Mouse (Mus musculus) v-Abl transformed pro-B cells (cell line): ENCODE data around the gene Tspan5.

Experiments used
- in situ Hi-C, 2 experiments: fragments of 400-800 bp; cut with MboI; formaldehyde crosslinking; loops; one replicate each; pipeline ENCODE4 v1.15.1; 2025; ENCODE audit not compliant: unreplicated experiment in 2 of 2

Tspan5 gene

GRCm38 (mm10) chr3:138741649-138742565 is at the start of gene Tspan5:
TSS of gene Tspan5 (plus strand) at chr3:138742195.
- in situ Hi-C loops, result loop anchor here (5.0 to 25.0 kb wide), 4 partner anchors 135 to 503 kb away; no protein-coding TSS in a partner anchor

GRCm38 (mm10) chr3:138692302-138692701 is 49.7 kb upstream of the Tspan5 start:
- in situ Hi-C loops, result no loop called here

- in situ Hi-C loops, result no loop called here
Measured at GRCm38 (mm10) chr3:138703399-138703798, 38.6 kb upstream of the Tspan5 start.

- in situ Hi-C loops, result no loop called here
Measured at GRCm38 (mm10) chr3:138704469-138704868, 37.5 kb upstream of the Tspan5 start.

- in situ Hi-C loops, result no loop called here
Measured at GRCm38 (mm10) chr3:138705875-138706274, 36.1 kb upstream of the Tspan5 start.

GRCm38 (mm10) chr3:138709183-138709582 is 32.8 kb upstream of the Tspan5 start:
- in situ Hi-C loops, result no loop called here

GRCm38 (mm10) chr3:138711971-138712370 is 30.0 kb upstream of the Tspan5 start:
- in situ Hi-C loops, result no loop called here

- in situ Hi-C loops, result no loop called here
Measured at GRCm38 (mm10) chr3:138712452-138713140, 29.4 kb upstream of the Tspan5 start.

- in situ Hi-C loops, result no loop called here
Measured at GRCm38 (mm10) chr3:138713141-138713540, 28.9 kb upstream of the Tspan5 start.

GRCm38 (mm10) chr3:138714788-138715187 is 27.2 kb upstream of the Tspan5 start:
- in situ Hi-C loops, result no loop called here

- in situ Hi-C loops, result no loop called here
Measured at GRCm38 (mm10) chr3:138715212-138715611, 26.8 kb upstream of the Tspan5 start.

GRCm38 (mm10) chr3:138717040-138717439 is 25.0 kb upstream of the Tspan5 start:
- in situ Hi-C loops, result no loop called here

GRCm38 (mm10) chr3:138722152-138722551 is 19.8 kb upstream of the Tspan5 start:
- in situ Hi-C loops, result no loop called here

- in situ Hi-C loops, result loop anchor here in 1 of 2 experiments (25.0 kb wide), 1 partner anchor 215 kb away; no protein-coding TSS in a partner anchor
Measured at GRCm38 (mm10) chr3:138727571-138727970, 14.4 kb upstream of the Tspan5 start.

GRCm38 (mm10) chr3:138728840-138729239 is 13.2 kb upstream of the Tspan5 start:
- in situ Hi-C loops, result loop anchor here in 1 of 2 experiments (25.0 kb wide), 1 partner anchor 217 kb away; no protein-coding TSS in a partner anchor

GRCm38 (mm10) chr3:138730812-138731211 is 11.2 kb upstream of the Tspan5 start:
- in situ Hi-C loops, result loop anchor here in 1 of 2 experiments (25.0 kb wide), 1 partner anchor 219 kb away; no protein-coding TSS in a partner anchor

- in situ Hi-C loops, result loop anchor here in 1 of 2 experiments (25.0 kb wide), 1 partner anchor 223 kb away; no protein-coding TSS in a partner anchor
Measured at GRCm38 (mm10) chr3:138735760-138736159, 6.2 kb upstream of the Tspan5 start.

GRCm38 (mm10) chr3:138739150-138739700 is 2.8 kb upstream of the Tspan5 start:
- in situ Hi-C loops, result loop anchor here in 1 of 2 experiments (25.0 kb wide), 1 partner anchor 227 kb away; no protein-coding TSS in a partner anchor

- in situ Hi-C loops, result loop anchor here (5.0 to 25.0 kb wide), 4 partner anchors 137 to 505 kb away; no protein-coding TSS in a partner anchor
Measured at GRCm38 (mm10) chr3:138740291-138740690, 1.7 kb upstream of the Tspan5 start.

- in situ Hi-C loops, result loop anchor here (5.0 to 25.0 kb wide), 4 partner anchors 136 to 504 kb away; no protein-coding TSS in a partner anchor
Measured at GRCm38 (mm10) chr3:138740843-138741540, 1.0 kb upstream of the Tspan5 start.
